Mouse (Mus musculus): ENCODE measurements at regions not wholly inside any gene's neighbourhood (a gene's known extent, or its start where the extent isn't known, plus 50 kb on each side); places are given as distances from the start of the nearest gene placed in this dataset.
A peak's percentile ranks its signal among the peaks of the same experiment; 100 is the strongest.

- DNase-seq, result no peak
Observed at GRCm38 (mm10) chr4:52666768-52667480, 70.8 kb downstream of the Toporsl start.

- no peak for DNase-seq
Observed at GRCm38 (mm10) chr4:52709563-52709962, 104.8 kb upstream of the Olfr275 start.

- DNase-seq, result no peak
Observed at GRCm38 (mm10) chr4:52726203-52726602, 88.2 kb upstream of the Olfr275 start.

- peak; percentile 47 for DNase-seq
Observed at GRCm38 (mm10) chr4:52726625-52727297, 87.6 kb upstream of the Olfr275 start.

- no peak for DNase-seq
Observed at GRCm38 (mm10) chr4:52733141-52733540, 81.3 kb upstream of the Olfr275 start.

- DNase-seq, result no peak
Observed at GRCm38 (mm10) chr4:52739543-52740474, 74.6 kb upstream of the Olfr275 start.

- DNase-seq, result no peak
Observed at GRCm38 (mm10) chr4:52752838-52753509, 61.4 kb upstream of the Olfr275 start.
